Mouse (Mus musculus): ENCODE measurements around the gene Lif.

- TF ChIP-seq POLR2A (IDR thresholded peaks at IDR 0.05; ENCODE audit: borderline replicate concordance, low read depth, low read length), result no peak
- no peak for TF ChIP-seq CTCF (IDR thresholded peaks at IDR 0.05; ENCODE audit: low read depth, low read length)
These were observed 11.2 kb upstream of the Lif start for GRCm38 (mm10) chr11:4246126-4246525.

Measured in bone marrow macrophage, adult 2 months (primary cell).